Mouse (Mus musculus) midbrain, embryonic 13.5 days (tissue): Measurements from ENCODE around the gene Cryge. TPM values are rescaled to one million over a fixed set of nuclear protein-coding genes. Genes with fewer than 3 reads are reported as not detected.

ENCODE experiments used
- ATAC-seq: fragments of 200-750 bp; cut with Nextera tagmentation; 2 replicates; pipeline ENCODE4 v1.8.0; 2017; ENCODE audit warnings: mild to moderate bottlenecking, moderate TSS enrichment, moderate library complexity
- H3K27ac ChIP-seq: fragments of 300-500 bp; sonication (generic); 2 replicates; pipeline ENCODE4 v1.5.1; 2015; ENCODE audit warnings: inconsistent platforms, mild to moderate bottlenecking, moderate library complexity
- H3K27me3 ChIP-seq: fragments of 300-500 bp; sonication (generic); 2 replicates; pipeline ENCODE4 v1.6.1; 2015; ENCODE audit warnings: mild to moderate bottlenecking, inconsistent platforms
- H3K36me3 ChIP-seq: fragments of 300-500 bp; sonication (generic); 2 replicates; pipeline ENCODE4 v1.6.1; 2015; ENCODE audit warnings: mild to moderate bottlenecking, inconsistent platforms
- H3K4me1 ChIP-seq: fragments of 300-500 bp; sonication (generic); replicated peaks from 2 replicates; pipeline ENCODE4 v1.6.1; 2015; ENCODE audit warnings: inconsistent platforms
- H3K4me2 ChIP-seq: fragments of 300-500 bp; sonication (generic); replicated peaks from 2 replicates; pipeline ENCODE4 v1.6.1; 2015; ENCODE audit warnings: moderate library complexity, mild to moderate bottlenecking, inconsistent platforms
- H3K4me3 ChIP-seq: fragments of 300-500 bp; sonication (generic); replicated peaks from 2 replicates; pipeline ENCODE4 v1.5.1; 2015; ENCODE audit warnings: mild to moderate bottlenecking, inconsistent platforms
- H3K9ac ChIP-seq: fragments of 300-500 bp; sonication (generic); replicated peaks from 2 replicates; pipeline ENCODE4 v1.6.1; 2015; ENCODE audit warnings: mild to moderate bottlenecking, inconsistent platforms
- H3K9me3 ChIP-seq: fragments of 300-500 bp; sonication (generic); 2 replicates; pipeline ENCODE4 v1.6.1; 2016; ENCODE audit warnings: mild to moderate bottlenecking, inconsistent platforms
- WGBS: fragments of 180-500 bp; shearing (Covaris S2); methylation state at CpG from one replicate; pipeline ENCODE4 v1.1.7; 2015; 5-methylcytosine and 5-hydroxymethylcytosine counted together
- polyA plus RNA-seq: library from polyadenylated mRNA; unstranded; fragments of >200 nt; fragmentation: Nextera tagmentation; extraction: Ambion mirVana; gene quantifications from 2 replicates; pipeline ENCODE4 v1.2.1, GENCODE M21; 2015

The Cryge gene
- polyA plus RNA-seq, 1 experiment from 2014 or later, result not detected

DNA sequence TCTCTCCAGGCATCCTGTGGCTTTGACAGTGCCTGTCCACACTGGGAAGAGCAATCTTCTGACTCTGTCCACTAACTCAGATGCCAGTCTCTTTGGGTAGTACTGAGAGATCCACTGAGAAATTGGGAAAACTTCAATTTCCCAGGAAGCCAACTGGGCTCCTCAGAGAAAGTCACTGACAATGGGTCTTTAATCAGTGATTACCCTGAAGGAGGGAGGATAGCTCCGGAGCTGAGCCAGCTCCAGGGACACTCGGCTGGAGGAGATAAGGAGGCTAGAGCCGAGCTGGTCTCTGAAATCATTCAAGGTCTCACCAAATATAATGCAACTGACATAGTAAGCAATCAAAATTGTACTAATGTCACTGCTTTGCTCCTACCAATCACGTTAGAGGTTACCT, 46.4 kb downstream of the Cryge start:
- no peak overlapping the region for H3K9ac ChIP-seq
- H3K27me3 ChIP-seq, result no peaks in the 10 kb centered on the region
- no peak for ATAC-seq
- H3K4me1 ChIP-seq, result no peaks in the 10 kb centered on the region
- no peaks in the 10 kb centered on the region for H3K9me3 ChIP-seq
- H3K4me2 ChIP-seq, result no peak overlapping the region
- no peak overlapping the region for H3K27ac ChIP-seq
- WGBS, result 82% methylated on average over 4 of the region's 4 CpGs
- no peak overlapping the region for H3K4me3 ChIP-seq
- no peaks in the 10 kb centered on the region for H3K36me3 ChIP-seq

Other genes starting within 250 kb of the Cryge start
- gene Plekhm3, start 94.3 kb downstream of the Cryge start, polyA plus RNA-seq, result 10.3 and 11.8 TPM in 2 replicates
- gene Akr1cl, start 18.4 kb downstream of the Cryge start, polyA plus RNA-seq, result 0.12 and 0.36 TPM in 2 replicates
- not detected in 2 replicates for gene Crygd, start 12.3 kb upstream of the Cryge start, polyA plus RNA-seq
- gene Crygc, start 22.5 kb upstream of the Cryge start, polyA plus RNA-seq, result not detected in 2 replicates
- gene Crygb, start 31.1 kb upstream of the Cryge start, polyA plus RNA-seq, result 0.30 TPM in 1 of 2 replicates, not detected in the other
- gene Cryga, start 52.2 kb upstream of the Cryge start, polyA plus RNA-seq, result not detected in 2 replicates
- not detected in 2 replicates for gene Gm28845, start 68.4 kb upstream of the Cryge start, polyA plus RNA-seq
- 0.26 and 0.27 TPM in 2 replicates for gene D630023F18Rik, start 72.1 kb upstream of the Cryge start, polyA plus RNA-seq
- 517 and 568 TPM in 2 replicates for gene Idh1, start 135.4 kb upstream of the Cryge start, polyA plus RNA-seq
- gene Pikfyve, start 135.5 kb upstream of the Cryge start, polyA plus RNA-seq, result 14.4 and 16.2 TPM in 2 replicates
- 0.34 and 0.45 TPM in 2 replicates for gene Pth2r, start 230.9 kb upstream of the Cryge start, polyA plus RNA-seq